Mouse (Mus musculus) brain, embryonic 14.5 days (tissue): ENCODE data around the gene Ube2n. TPM values are rescaled to one million over a fixed set of nuclear protein-coding genes. Genes with fewer than 3 reads are reported as not detected.
A peak's percentile ranks its signal among the peaks of the same experiment; 100 is the strongest.

ENCODE experiments used
- DNase-seq: peaks from one replicate; pipeline ENCODE4 v3.0.0-alpha.2; 2011; ENCODE audit warnings: low read depth
- CTCF ChIP-seq: fragments of 200-500 bp; IDR thresholded peaks from 2 replicates; pipeline ENCODE4 v1.5.1; 2012; ENCODE audit warnings: inconsistent platforms, mild to moderate bottlenecking, moderate library complexity, borderline replicate concordance; ENCODE audit not compliant: insufficient read depth, insufficient read length; ENCODE audit errors: extremely low read depth
- POLR2A ChIP-seq: fragments of 200-500 bp; IDR thresholded peaks from 2 replicates; pipeline ENCODE4 v1.6.1; 2012; ENCODE audit warnings: mild to moderate bottlenecking, inconsistent platforms, borderline replicate concordance; ENCODE audit not compliant: poor library complexity, insufficient read depth, insufficient read length, severe bottlenecking; ENCODE audit errors: extremely low read depth
- polyA plus RNA-seq: library from polyadenylated mRNA; depleted of rRNA; stranded (reverse); fragments of >200 nt; gene quantifications from 2 replicates; pipeline ENCODE4 v1.2.3, GENCODE M21; 2012

Gene Ube2n
- polyA plus RNA-seq, 1 experiment: 231 TPM

GRCm38 (mm10) chr10:95562395-95562794, 47.5 kb downstream of the Ube2n start:
- no peak for TF ChIP-seq CTCF
- no peak for TF ChIP-seq POLR2A
- DNase-seq: no peak

- TF ChIP-seq POLR2A (no peak), CTCF (no peak)
- DNase-seq: peak; percentile 71
These were observed 48.2 kb downstream of the Ube2n start for GRCm38 (mm10) chr10:95562859-95563841.

- peak; percentile 94 for TF ChIP-seq POLR2A
- TF ChIP-seq CTCF: no peak
- DNase-seq: peak; percentile 97
These were observed 49.2 kb downstream of the Ube2n start, which contains the start of gene Nudt4 for GRCm38 (mm10) chr10:95563851-95564845. Gene Nudt4 (minus strand): TSS chr10:95564146.

- no peak for DNase-seq
- TF ChIP-seq CTCF: no peak
- TF ChIP-seq POLR2A: no peak
These were observed 50.4 kb downstream of the Ube2n start for GRCm38 (mm10) chr10:95565156-95565854.

- TF ChIP-seq POLR2A (no peak), CTCF (no peak)
- no peak for DNase-seq
These were observed 51.8 kb downstream of the Ube2n start for GRCm38 (mm10) chr10:95566786-95567185.

GRCm38 (mm10) chr10:95567550-95567949, 52.6 kb downstream of the Ube2n start:
- TF ChIP-seq CTCF (no peak), POLR2A (no peak)
- no peak for DNase-seq

- no peak for TF ChIP-seq CTCF
- no peak for TF ChIP-seq POLR2A
- DNase-seq: no peak
These were observed 53.1 kb downstream of the Ube2n start for GRCm38 (mm10) chr10:95568016-95568415.

GRCm38 (mm10) chr10:95569441-95569840, 54.5 kb downstream of the Ube2n start:
- TF ChIP-seq POLR2A: no peak
- DNase-seq: no peak

- DNase-seq: no peak
- no peak for TF ChIP-seq POLR2A
- TF ChIP-seq CTCF: no peak
These were observed 60.0 kb downstream of the Ube2n start for GRCm38 (mm10) chr10:95574994-95575393.

GRCm38 (mm10) chr10:95575839-95576380, 61.0 kb downstream of the Ube2n start:
- TF ChIP-seq CTCF (no peak), POLR2A (no peak)
- DNase-seq: no peak
